Mouse (Mus musculus) spleen, postnatal 14 days (tissue): ENCODE measurements at regions not wholly inside any gene's neighbourhood (a gene's known extent, or its start where the extent isn't known, plus 50 kb on each side); places are given as distances from the start of the nearest gene placed in this dataset.

Experiments
- DNase-seq, 2 experiments: peaks; one replicate each; pipeline ENCODE4 v3.0.0; 2021 to 2022; ENCODE audit warnings: low spot score in 2 of 2

- no peak for DNase-seq
These were observed 239.4 kb upstream of the Epha4 start for GRCm38 (mm10) chr1:77754326-77754725.

- no peak for DNase-seq
These were observed 233.9 kb upstream of the Epha4 start for GRCm38 (mm10) chr1:77748483-77749465.

- DNase-seq: no peak
These were observed 217.2 kb upstream of the Epha4 start for GRCm38 (mm10) chr1:77732099-77732498.

GRCm38 (mm10) chr1:77727561-77727960 is 212.7 kb upstream of the Epha4 start:
- no peak for DNase-seq

GRCm38 (mm10) chr1:77723246-77723645 is 208.4 kb upstream of the Epha4 start:
- no peak for DNase-seq

- DNase-seq: no peak
These were observed 206.0 kb upstream of the Epha4 start for GRCm38 (mm10) chr1:77720859-77721258.

GRCm38 (mm10) chr1:77713001-77713400 is 198.1 kb upstream of the Epha4 start:
- DNase-seq: no peak

GRCm38 (mm10) chr1:77708202-77709020 is 193.5 kb upstream of the Epha4 start:
- no peak for DNase-seq

- no peak for DNase-seq
These were observed 180.5 kb upstream of the Epha4 start for GRCm38 (mm10) chr1:77695228-77696018.

GRCm38 (mm10) chr1:77663345-77663744 is 148.5 kb upstream of the Epha4 start:
- no peak for DNase-seq

- DNase-seq: no peak
These were observed 145.5 kb upstream of the Epha4 start for GRCm38 (mm10) chr1:77660436-77660835.

- DNase-seq: no peak
These were observed 122.1 kb upstream of the Epha4 start for GRCm38 (mm10) chr1:77637025-77637424.

GRCm38 (mm10) chr1:77629496-77630281 is 114.8 kb upstream of the Epha4 start:
- DNase-seq: no peak

- no peak for DNase-seq
These were observed 114.0 kb upstream of the Epha4 start for GRCm38 (mm10) chr1:77628861-77629260.

GRCm38 (mm10) chr1:77617490-77617889 is 102.6 kb upstream of the Epha4 start:
- no peak for DNase-seq

GRCm38 (mm10) chr1:77600509-77600908 is 85.6 kb upstream of the Epha4 start:
- no peak for DNase-seq

- DNase-seq: no peak
These were observed 77.8 kb upstream of the Epha4 start for GRCm38 (mm10) chr1:77592649-77593048.

GRCm38 (mm10) chr1:77592248-77592647 is 77.4 kb upstream of the Epha4 start:
- no peak for DNase-seq

- DNase-seq: no peak
These were observed 74.5 kb upstream of the Epha4 start for GRCm38 (mm10) chr1:77589423-77589822.

- no peak for DNase-seq
These were observed 70.6 kb upstream of the Epha4 start for GRCm38 (mm10) chr1:77585520-77585919.

GRCm38 (mm10) chr1:77568081-77568480 is 53.2 kb upstream of the Epha4 start:
- DNase-seq: no peak
